9 mouse cellular contexts compared by ENCODE assay signal in genomic region chr7:40902506-40902905, GRCm38 (mm10). TPM values are rescaled to one million over a fixed set of nuclear protein-coding genes. Genes with fewer than 3 reads are reported as not detected.
DNase-seq lines count a peak whose midpoint lies in the region; ATAC-seq and TF ChIP-seq lines count a peak whose summit lies in the region.
"Had no signal": no experiment of that assay in that cellular context is flagged by ENCODE, and none has a peak within 500 bp of the region (broad histone marks: within the 10 kb centered on the region; RNA-seq: fewer than 3 reads in every experiment).

No protein-coding gene starts in this region.

- no peaks in the 10 kb centered on the region for H3K9me3 ChIP-seq in heart, embryonic 10.5 days
- no peaks in the 10 kb centered on the region for H3K9me3 ChIP-seq in ES-Bruce4 (replicated peaks; ENCODE audit: control insufficient read depth, insufficient read depth, low read length, poor library complexity, severe bottlenecking)
- no peaks in the 10 kb centered on the region for H3K9me3 ChIP-seq in forebrain, embryonic 16.5 days (ENCODE audit: control insufficient read depth, low read length)
- H3K9me3 ChIP-seq in midbrain, embryonic 13.5 days = no peaks in the 10 kb centered on the region

- no peak for TF ChIP-seq CTCF in ES-Bruce4 (IDR thresholded peaks at IDR 0.05; ENCODE audit: low read depth, low read length)

- no peak for ATAC-seq in forebrain, embryonic 16.5 days
- no peak for ATAC-seq in midbrain, embryonic 13.5 days
- no peak for ATAC-seq in activated CD4-positive, CD25-positive, alpha-beta regulatory T cell, adult 4 months

- 8% methylated on average over 28 of the region's 28 CpGs for WGBS in heart, embryonic 10.5 days
- WGBS in forebrain, embryonic 16.5 days = 15% methylated on average over 28 of the region's 28 CpGs
- 10% methylated on average over 28 of the region's 28 CpGs for WGBS in midbrain, embryonic 13.5 days

- H3K4me1 ChIP-seq in heart, embryonic 10.5 days = peaks cover 30% of the 10 kb centered on the region
- H3K4me1 ChIP-seq in ES-Bruce4 (ENCODE audit: control insufficient read depth, insufficient read depth, low read length) = no peaks in the 10 kb centered on the region
- H3K4me1 ChIP-seq in forebrain, embryonic 16.5 days (replicated peaks; ENCODE audit: control insufficient read depth, insufficient read depth, low read length) = peaks cover 39% of the 10 kb centered on the region
- peaks cover 58% of the 10 kb centered on the region for H3K4me1 ChIP-seq in midbrain, embryonic 13.5 days (replicated peaks)

- H3K9ac ChIP-seq in ES-Bruce4 (ENCODE audit: low read depth, poor library complexity, severe bottlenecking) = no peak overlapping the region
- peak overlapping the region; percentile 38 for H3K9ac ChIP-seq in forebrain, embryonic 16.5 days (replicated peaks; ENCODE audit: low read depth, low read length)
- H3K9ac ChIP-seq in midbrain, embryonic 13.5 days (replicated peaks) = peak overlapping the region; percentile 67

- peaks cover 68% of the 10 kb centered on the region for H3K27me3 ChIP-seq in heart, embryonic 10.5 days (ENCODE audit: insufficient read depth, poor library complexity, severe bottlenecking)
- H3K27me3 ChIP-seq in ES-Bruce4 (ENCODE audit: control insufficient read depth, insufficient read depth, low read length, poor library complexity, severe bottlenecking) = peaks cover 14% of the 10 kb centered on the region
- H3K27me3 ChIP-seq in forebrain, embryonic 16.5 days (replicated peaks; ENCODE audit: control insufficient read depth, insufficient read depth, low read length) = peaks cover 7% of the 10 kb centered on the region
- peaks cover 29% of the 10 kb centered on the region for H3K27me3 ChIP-seq in midbrain, embryonic 13.5 days

- no peak for TF ChIP-seq EP300 in ES-Bruce4 (IDR thresholded peaks at IDR 0.05; ENCODE audit: insufficient read depth, low read depth, low read length)

- no peaks in the 10 kb centered on the region for H3K36me3 ChIP-seq in heart, embryonic 10.5 days
- H3K36me3 ChIP-seq in ES-Bruce4 (ENCODE audit: control insufficient read depth, insufficient read depth, low read length, poor library complexity, severe bottlenecking) = no peaks in the 10 kb centered on the region
- no peaks in the 10 kb centered on the region; the same call in 1 of the 2 replicates for H3K36me3 ChIP-seq in forebrain, embryonic 16.5 days (ENCODE audit: control insufficient read depth, insufficient read depth)
- no peaks in the 10 kb centered on the region; the same call in 1 of the 2 replicates for H3K36me3 ChIP-seq in midbrain, embryonic 13.5 days

- no peak for TF ChIP-seq POLR2A in ES-Bruce4 (IDR thresholded peaks at IDR 0.05; ENCODE audit: insufficient read depth, low read length)

- no peak for DNase-seq in heart, embryonic 10.5 days (ENCODE audit: low spot score)
- no peak for DNase-seq in heart, adult 11 months
- DNase-seq in thymus, postnatal 4 days = no peak
- DNase-seq in spleen, adult 18-20 months = no peak
- DNase-seq: cerebellum, adult 11-12 months had no signal

- peak overlapping the region; percentile 95 for H3K4me2 ChIP-seq in forebrain, embryonic 16.5 days (ENCODE audit: low read length)
- H3K4me2 ChIP-seq in midbrain, embryonic 13.5 days (replicated peaks) = peak overlapping the region; percentile 63

- peak overlapping the region; percentile 45 for H3K4me3 ChIP-seq in heart, embryonic 10.5 days
- H3K4me3 ChIP-seq in ES-Bruce4 (ENCODE audit: low read depth, low read length) = peak overlapping the region; percentile 25
- H3K4me3 ChIP-seq in forebrain, embryonic 16.5 days (replicated peaks; ENCODE audit: low read length) = peak overlapping the region; percentile 29
- H3K4me3 ChIP-seq in midbrain, embryonic 13.5 days (replicated peaks) = peak overlapping the region; percentile 36

- no peak overlapping the region for H3K27ac ChIP-seq in heart, embryonic 10.5 days
- H3K27ac ChIP-seq in ES-Bruce4 (ENCODE audit: insufficient read depth, low read length) = no peak overlapping the region
- no peak overlapping the region for H3K27ac ChIP-seq in forebrain, embryonic 16.5 days (ENCODE audit: low read length)
- no peak overlapping the region for H3K27ac ChIP-seq in midbrain, embryonic 13.5 days

RNA-seq across cellular contexts. Expression of gene Vstm2b, which starts 4.4 kb away (rescaled TPM):
- 0.84 and 1.9 TPM in 2 replicates for polyA plus RNA-seq in heart, embryonic 10.5 days (2016; fragmentation: Nextera tagmentation; extraction: Ambion mirVana)
- polyA plus RNA-seq in ES-Bruce4 (2011; ENCODE audit: insufficient read depth, insufficient read length, low read depth, missing spikeins) = 0.47 and 1.0 TPM in 2 replicates
- 17.8 and 18.8 TPM in 2 replicates for polyA plus RNA-seq in forebrain, embryonic 16.5 days (2015; fragmentation: Nextera tagmentation; extraction: Ambion mirVana)
- 11.6 and 12.2 TPM in 2 replicates for polyA plus RNA-seq in midbrain, embryonic 13.5 days (2015; fragmentation: Nextera tagmentation; extraction: Ambion mirVana)
- not detected for polyA plus RNA-seq in activated CD4-positive, CD25-positive, alpha-beta regulatory T cell, adult 4 months (2017; shearing (Covaris generic))
